Mouse (Mus musculus): ENCODE results near the gene Snrpd3.

DNA sequence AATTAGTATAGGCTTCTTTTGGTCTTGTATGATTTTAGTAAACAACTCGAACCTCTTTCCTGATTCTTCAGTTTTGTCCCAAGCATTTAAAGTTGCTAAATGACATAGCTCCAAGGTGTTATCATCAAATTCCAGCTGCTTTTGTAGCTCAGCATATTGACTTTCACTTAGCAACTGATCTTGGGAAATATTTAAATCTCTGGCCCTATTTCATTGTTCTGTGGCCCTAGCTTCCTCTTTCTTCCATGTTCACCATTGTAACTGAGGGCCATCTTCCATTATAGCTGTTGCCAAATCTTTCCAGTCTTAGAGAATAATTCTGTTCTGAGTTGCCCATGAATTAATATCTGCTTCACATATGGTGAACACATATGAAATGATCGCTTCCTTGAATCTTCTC lies 26.6 kb upstream of the Snrpd3 start:
- TF ChIP-seq CTCF (IDR thresholded peaks at IDR 0.05; ENCODE audit: extremely low read depth, insufficient read length, insufficient replicate concordance, low read depth, low read length) (no peak), POLR2A (IDR thresholded peaks at IDR 0.05; ENCODE audit: low read depth, low read length) (no peak)
